11 mouse cellular contexts compared by ENCODE assay signal in genomic region chr4:88872691-88873090, GRCm38 (mm10). TPM values are rescaled to one million over a fixed set of nuclear protein-coding genes. Genes with fewer than 3 reads are reported as not detected.
A peak's percentile ranks its signal among the peaks of the same experiment; 100 is the strongest.
DNase-seq lines count a peak whose midpoint lies in the region; ATAC-seq lines count a peak whose summit lies in the region.
"Had no signal": no experiment of that assay in that cellular context is flagged by ENCODE, and none has a peak within 500 bp of the region (broad histone marks: within the 10 kb centered on the region; RNA-seq: fewer than 3 reads in every experiment).

No protein-coding gene starts in this region.

- peak; percentile 31; the same call in 1 of the 2 replicates for ATAC-seq in forebrain, embryonic 12.5 days (ENCODE audit: low FRiP score)
- ATAC-seq in forebrain, embryonic 11.5 days (replicated peaks; ENCODE audit: low FRiP score): no peak

- no peaks in the 10 kb centered on the region for H3K36me3 ChIP-seq in forebrain, embryonic 12.5 days (replicated peaks)
- no peaks in the 10 kb centered on the region for H3K36me3 ChIP-seq in forebrain, embryonic 11.5 days (ENCODE audit: control insufficient read depth, insufficient read depth, low read length)
- H3K36me3 ChIP-seq: midbrain, embryonic 12.5 days had no signal

- WGBS in forebrain, embryonic 12.5 days: 2% methylated on average over 2 of the region's 2 CpGs
- WGBS in forebrain, embryonic 11.5 days: 0% methylated on average over 2 of the region's 2 CpGs

- H3K27ac ChIP-seq in forebrain, embryonic 12.5 days: no peak overlapping the region
- H3K27ac ChIP-seq in forebrain, embryonic 11.5 days (ENCODE audit: low read depth, low read length): no peak overlapping the region
- H3K27ac ChIP-seq: midbrain, embryonic 12.5 days had no signal

- no peak for DNase-seq in forebrain, embryonic 11.5 days (ENCODE audit: low spot score)
- DNase-seq in left cerebral cortex, postnatal 14 days (ENCODE audit: low spot score in 2 of 2): peak; percentile 45 to 60
- no peak for DNase-seq in left cerebral cortex, postnatal 36 days (ENCODE audit: low spot score in 2 of 2)
- peak; percentile 28 for DNase-seq in ES-CJ7 (ENCODE audit: low read depth, low spot score)
- peak; percentile 37 for DNase-seq in heart, postnatal 4 days
- no peak for DNase-seq in right cerebral cortex, postnatal 14 days
- DNase-seq in thymus, postnatal 36 days: no peak

- H3K27me3 ChIP-seq in forebrain, embryonic 12.5 days: peaks cover 7% of the 10 kb centered on the region
- H3K27me3 ChIP-seq in forebrain, embryonic 11.5 days (ENCODE audit: control insufficient read depth, insufficient read depth, low read length): no peaks in the 10 kb centered on the region

- H3K9ac ChIP-seq in forebrain, embryonic 12.5 days: no peak overlapping the region
- no peak overlapping the region for H3K9ac ChIP-seq in forebrain, embryonic 11.5 days (ENCODE audit: low read length)
- H3K9ac ChIP-seq: midbrain, embryonic 12.5 days had no signal

- H3K4me3 ChIP-seq in forebrain, embryonic 12.5 days (replicated peaks): no peak overlapping the region
- no peak overlapping the region for H3K4me3 ChIP-seq in forebrain, embryonic 11.5 days (ENCODE audit: low read depth, low read length)
- H3K4me3 ChIP-seq: midbrain, embryonic 12.5 days had no signal

- no peak overlapping the region for H3K4me2 ChIP-seq in forebrain, embryonic 12.5 days
- H3K4me2 ChIP-seq in forebrain, embryonic 11.5 days (ENCODE audit: low read depth, low read length, severe bottlenecking): no peak overlapping the region
- H3K4me2 ChIP-seq: midbrain, embryonic 12.5 days had no signal

- intact Hi-C loops in left cerebral cortex, postnatal 14 days (cut with DNase I): loop anchor here (1.0 to 5.0 kb wide), 2 partner anchors 65 to 257 kb away; no protein-coding TSS in a partner anchor
- intact Hi-C loops in left cerebral cortex, postnatal 36 days (cut with DNase I): loop anchor here (1.0 to 10.0 kb wide), 2 partner anchors 257 to 652 kb away; no protein-coding TSS in a partner anchor

- H3K4me1 ChIP-seq in forebrain, embryonic 12.5 days: peaks cover 7% of the 10 kb centered on the region
- no peaks in the 10 kb centered on the region for H3K4me1 ChIP-seq in forebrain, embryonic 11.5 days (replicated peaks; ENCODE audit: control insufficient read depth, insufficient read depth, low read length)

- no peaks in the 10 kb centered on the region for H3K9me3 ChIP-seq in forebrain, embryonic 12.5 days
- no peaks in the 10 kb centered on the region for H3K9me3 ChIP-seq in forebrain, embryonic 11.5 days (ENCODE audit: control insufficient read depth, low read length)
- H3K9me3 ChIP-seq: midbrain, embryonic 12.5 days had no signal

RNA-seq across cellular contexts. Expression of gene Ifne, which starts 7.3 kb away (rescaled TPM):
- not detected in 2 replicates for polyA plus RNA-seq in forebrain, embryonic 12.5 days (2016; fragmentation: Nextera tagmentation; extraction: Ambion mirVana)
- not detected in 2 replicates for polyA plus RNA-seq in forebrain, embryonic 11.5 days (2014; fragmentation: Nextera tagmentation; extraction: Ambion mirVana)
- total RNA-seq in left cerebral cortex, postnatal 14 days (2021): not detected
- not detected for total RNA-seq in left cerebral cortex, postnatal 36 days (2021)
- total RNA-seq in heart, postnatal 4 days (2021): not detected
- total RNA-seq: adrenal gland, adult 18-20 months; heart, postnatal 14 days had no signal
- polyA plus RNA-seq: midbrain, embryonic 12.5 days had no signal

RNA-seq across cellular contexts. Expression of gene Ifna1, which starts 22.8 kb away (rescaled TPM):
- polyA plus RNA-seq in forebrain, embryonic 12.5 days (2016; fragmentation: Nextera tagmentation; extraction: Ambion mirVana): not detected in 2 replicates
- polyA plus RNA-seq in forebrain, embryonic 11.5 days (2014; fragmentation: Nextera tagmentation; extraction: Ambion mirVana): not detected in 2 replicates
- not detected for total RNA-seq in left cerebral cortex, postnatal 14 days (2021)
- total RNA-seq in left cerebral cortex, postnatal 36 days (2021): not detected
- not detected for total RNA-seq in heart, postnatal 4 days (2021)
- total RNA-seq: adrenal gland, adult 18-20 months; heart, postnatal 14 days had no signal
- polyA plus RNA-seq: midbrain, embryonic 12.5 days had no signal

RNA-seq across cellular contexts. Expression of gene Ifna4, which starts 31.0 kb away (rescaled TPM):
- polyA plus RNA-seq in forebrain, embryonic 12.5 days (2016; fragmentation: Nextera tagmentation; extraction: Ambion mirVana): not detected in 2 replicates
- not detected in 2 replicates for polyA plus RNA-seq in forebrain, embryonic 11.5 days (2014; fragmentation: Nextera tagmentation; extraction: Ambion mirVana)
- not detected for total RNA-seq in left cerebral cortex, postnatal 14 days (2021)
- total RNA-seq in left cerebral cortex, postnatal 36 days (2021): not detected
- total RNA-seq in heart, postnatal 4 days (2021): not detected
- total RNA-seq: adrenal gland, adult 18-20 months; heart, postnatal 14 days had no signal
- polyA plus RNA-seq: midbrain, embryonic 12.5 days had no signal

RNA-seq across cellular contexts. Expression of gene Ifna5, which starts 37.4 kb away (rescaled TPM):
- polyA plus RNA-seq in forebrain, embryonic 12.5 days (2016; fragmentation: Nextera tagmentation; extraction: Ambion mirVana): not detected in 2 replicates
- not detected in 2 replicates for polyA plus RNA-seq in forebrain, embryonic 11.5 days (2014; fragmentation: Nextera tagmentation; extraction: Ambion mirVana)
- total RNA-seq in left cerebral cortex, postnatal 14 days (2021): not detected
- total RNA-seq in left cerebral cortex, postnatal 36 days (2021): not detected
- total RNA-seq in heart, postnatal 4 days (2021): not detected
- total RNA-seq: adrenal gland, adult 18-20 months; heart, postnatal 14 days had no signal
- polyA plus RNA-seq: midbrain, embryonic 12.5 days had no signal

RNA-seq across cellular contexts. Expression of gene Ifna6, which starts 45.5 kb away (rescaled TPM):
- not detected in 2 replicates for polyA plus RNA-seq in forebrain, embryonic 12.5 days (2016; fragmentation: Nextera tagmentation; extraction: Ambion mirVana)
- polyA plus RNA-seq in forebrain, embryonic 11.5 days (2014; fragmentation: Nextera tagmentation; extraction: Ambion mirVana): not detected in 2 replicates
- total RNA-seq in left cerebral cortex, postnatal 14 days (2021): not detected
- total RNA-seq in left cerebral cortex, postnatal 36 days (2021): not detected
- total RNA-seq in heart, postnatal 4 days (2021): not detected
- total RNA-seq: adrenal gland, adult 18-20 months; heart, postnatal 14 days had no signal
- polyA plus RNA-seq: midbrain, embryonic 12.5 days had no signal

Comparison
In these comparisons a context has a peak if more than half of its experiments do, and no peak if none do; other contexts are left out.
1. DNase-seq: peak in left cerebral cortex, postnatal 14 days (2 of 2), ES-CJ7 (single experiment) and heart, postnatal 4 days (single experiment); none in forebrain, embryonic 11.5 days (single experiment), left cerebral cortex, postnatal 36 days (0 of 2), right cerebral cortex, postnatal 14 days (single experiment) and thymus, postnatal 36 days (0 of 2).